ENCODE assay signal across 23 mouse cellular contexts in genomic region chr2:75461019-75461418, GRCm38 (mm10).
A peak's percentile ranks its signal among the peaks of the same experiment; 100 is the strongest.
DNase-seq lines count a peak whose midpoint lies in the region; ATAC-seq and TF ChIP-seq lines count a peak whose summit lies in the region.
"Had no signal": no experiment of that assay in that cellular context is flagged by ENCODE, and none has a peak within 500 bp of the region (broad histone marks: within the 10 kb centered on the region; RNA-seq: fewer than 3 reads in every experiment).

No protein-coding gene starts in this region.

- no peak overlapping the region for H3K9ac ChIP-seq in hindbrain, embryonic 13.5 days
- no peak overlapping the region for H3K9ac ChIP-seq in hindbrain, embryonic 11.5 days (ENCODE audit: low read depth, low read length)
- H3K9ac ChIP-seq in limb, embryonic 14.5 days (ENCODE audit: low read depth, low read length, severe bottlenecking): no peak overlapping the region
- H3K9ac ChIP-seq in forebrain, embryonic 11.5 days (ENCODE audit: low read length): no peak overlapping the region
- H3K9ac ChIP-seq: lung, embryonic 15.5 days had no signal

- no peaks in the 10 kb centered on the region for H3K27me3 ChIP-seq in hindbrain, embryonic 13.5 days
- no peaks in the 10 kb centered on the region for H3K27me3 ChIP-seq in hindbrain, embryonic 11.5 days (ENCODE audit: control insufficient read depth, insufficient read depth, low read length)
- no peaks in the 10 kb centered on the region for H3K27me3 ChIP-seq in limb, embryonic 14.5 days (ENCODE audit: control insufficient read depth, insufficient read depth, low read length)
- no peaks in the 10 kb centered on the region for H3K27me3 ChIP-seq in forebrain, embryonic 11.5 days (ENCODE audit: control insufficient read depth, insufficient read depth, low read length)
- H3K27me3 ChIP-seq: lung, embryonic 15.5 days had no signal

- H3K27ac ChIP-seq in hindbrain, embryonic 13.5 days: peak overlapping the region; percentile 55; the same call in 1 of the 2 replicates
- H3K27ac ChIP-seq in hindbrain, embryonic 11.5 days (ENCODE audit: low read depth, low read length): no peak overlapping the region
- no peak overlapping the region for H3K27ac ChIP-seq in limb, embryonic 14.5 days (replicated peaks; ENCODE audit: low read depth, low read length)
- H3K27ac ChIP-seq in forebrain, embryonic 11.5 days (ENCODE audit: low read depth, low read length): no peak overlapping the region
- H3K27ac ChIP-seq: embryonic facial prominence, embryonic 10.5 days; hindbrain, embryonic 10.5 days; left cerebral cortex, adult 2 months; lung, embryonic 15.5 days had no signal

- no peaks in the 10 kb centered on the region for H3K9me3 ChIP-seq in hindbrain, embryonic 13.5 days
- H3K9me3 ChIP-seq in hindbrain, embryonic 11.5 days (ENCODE audit: control insufficient read depth, low read length): no peaks in the 10 kb centered on the region
- no peaks in the 10 kb centered on the region for H3K9me3 ChIP-seq in limb, embryonic 14.5 days (ENCODE audit: control insufficient read depth, low read length)
- no peaks in the 10 kb centered on the region for H3K9me3 ChIP-seq in forebrain, embryonic 11.5 days (ENCODE audit: control insufficient read depth, low read length)
- H3K9me3 ChIP-seq: embryonic facial prominence, embryonic 10.5 days; hindbrain, embryonic 10.5 days; lung, embryonic 15.5 days had no signal

- H3K4me3 ChIP-seq in hindbrain, embryonic 13.5 days: no peak overlapping the region
- H3K4me3 ChIP-seq in hindbrain, embryonic 11.5 days (ENCODE audit: low read depth, low read length): no peak overlapping the region
- H3K4me3 ChIP-seq in limb, embryonic 14.5 days (replicated peaks; ENCODE audit: low read length): no peak overlapping the region
- H3K4me3 ChIP-seq in forebrain, embryonic 11.5 days (ENCODE audit: low read depth, low read length): no peak overlapping the region
- H3K4me3 ChIP-seq: embryonic facial prominence, embryonic 10.5 days; hindbrain, embryonic 10.5 days; left cerebral cortex, adult 2 months; lung, embryonic 15.5 days had no signal

- no peaks in the 10 kb centered on the region for H3K36me3 ChIP-seq in hindbrain, embryonic 13.5 days
- H3K36me3 ChIP-seq in hindbrain, embryonic 11.5 days (ENCODE audit: control insufficient read depth, insufficient read depth, low read length): no peaks in the 10 kb centered on the region
- no peaks in the 10 kb centered on the region for H3K36me3 ChIP-seq in limb, embryonic 14.5 days (ENCODE audit: control insufficient read depth, insufficient read depth, low read length)
- no peaks in the 10 kb centered on the region for H3K36me3 ChIP-seq in forebrain, embryonic 11.5 days (ENCODE audit: control insufficient read depth, insufficient read depth, low read length)
- H3K36me3 ChIP-seq: embryonic facial prominence, embryonic 10.5 days; hindbrain, embryonic 10.5 days; lung, embryonic 15.5 days had no signal

- no peak for ATAC-seq in hindbrain, embryonic 13.5 days (ENCODE audit: low FRiP score)
- ATAC-seq in hindbrain, embryonic 11.5 days (ENCODE audit: low FRiP score): no peak
- peak; percentile 66 for ATAC-seq in limb, embryonic 14.5 days (ENCODE audit: low FRiP score, low read depth)
- ATAC-seq in forebrain, embryonic 11.5 days (replicated peaks; ENCODE audit: low FRiP score): no peak
- ATAC-seq: CD4-positive, CD25-positive, alpha-beta regulatory T cell, adult 4 months; forebrain, embryonic 14.5 days had no signal

- WGBS in hindbrain, embryonic 13.5 days: 69% methylated on average over 5 of the region's 5 CpGs
- WGBS in hindbrain, embryonic 11.5 days: 71% methylated on average over 5 of the region's 5 CpGs
- WGBS in limb, embryonic 14.5 days: 43% methylated on average over 5 of the region's 5 CpGs
- WGBS in forebrain, embryonic 11.5 days: 62% methylated on average over 5 of the region's 5 CpGs

- no peak for DNase-seq in hindbrain, embryonic 11.5 days (ENCODE audit: low spot score)
- peak; percentile 19 for DNase-seq in spleen, adult 12 weeks (ENCODE audit: low spot score)
- no peak for DNase-seq in spleen, postnatal 14 days (ENCODE audit: low spot score in 2 of 2)
- peak; percentile 64 for DNase-seq in limb, embryonic 14.5 days (ENCODE audit: low spot score)
- peak; percentile 5 for DNase-seq in skeletal muscle tissue, adult 2 months (ENCODE audit: low read depth, low spot score)
- DNase-seq in forebrain, embryonic 11.5 days (ENCODE audit: low spot score): no peak
- DNase-seq in thymus, postnatal 14 days: no peak
- DNase-seq: adrenal gland, postnatal 36 days; cerebellum, adult 2 months; gastrocnemius, postnatal 25 days; kidney, adult 8-10 months; kidney, postnatal 36 days; left cerebral cortex, postnatal 4 days; retina, postnatal 1 day; right cerebral cortex, postnatal 4 days; thymus, postnatal 4 days had no signal

- TF ChIP-seq POLR2A in limb, embryonic 14.5 days (IDR thresholded peaks at IDR 0.05; ENCODE audit: borderline replicate concordance, extremely low read depth, insufficient read depth, insufficient read length): no peak

- H3K4me2 ChIP-seq in hindbrain, embryonic 13.5 days: no peak overlapping the region
- no peak overlapping the region for H3K4me2 ChIP-seq in hindbrain, embryonic 11.5 days (replicated peaks; ENCODE audit: low read depth, low read length)
- H3K4me2 ChIP-seq in limb, embryonic 14.5 days (replicated peaks; ENCODE audit: low read depth, low read length, severe bottlenecking): no peak overlapping the region; the same call in 1 of the 2 replicates
- no peak overlapping the region for H3K4me2 ChIP-seq in forebrain, embryonic 11.5 days (ENCODE audit: low read depth, low read length, severe bottlenecking)
- H3K4me2 ChIP-seq: lung, embryonic 15.5 days had no signal

- peaks cover 16% of the 10 kb centered on the region for H3K4me1 ChIP-seq in hindbrain, embryonic 13.5 days (replicated peaks)
- no peaks in the 10 kb centered on the region for H3K4me1 ChIP-seq in hindbrain, embryonic 11.5 days (replicated peaks; ENCODE audit: control insufficient read depth, insufficient read depth, low read length)
- peaks cover 30% of the 10 kb centered on the region for H3K4me1 ChIP-seq in limb, embryonic 14.5 days (ENCODE audit: control insufficient read depth, insufficient read depth, low read length)
- no peaks in the 10 kb centered on the region; the same call in 1 of the 2 replicates for H3K4me1 ChIP-seq in forebrain, embryonic 11.5 days (replicated peaks; ENCODE audit: control insufficient read depth, insufficient read depth, low read length)
- H3K4me1 ChIP-seq: lung, embryonic 15.5 days had no signal

Comparison
In these comparisons a context has a peak if more than half of its experiments do, and no peak if none do; other contexts are left out.
1. DNase-seq: peak in spleen, adult 12 weeks (single experiment), limb, embryonic 14.5 days (single experiment) and skeletal muscle tissue, adult 2 months (single experiment); none in hindbrain, embryonic 11.5 days (single experiment), spleen, postnatal 14 days (0 of 2), forebrain, embryonic 11.5 days (single experiment) and thymus, postnatal 14 days (single experiment).